Mouse (Mus musculus): Measurements from ENCODE around the gene Trmt112. TPM values are rescaled to one million over a fixed set of nuclear protein-coding genes. Genes with fewer than 3 reads are reported as not detected.

Gene Trmt112
- polyA plus RNA-seq, 1 experiment from 2014 or later = 165 TPM

DNA sequence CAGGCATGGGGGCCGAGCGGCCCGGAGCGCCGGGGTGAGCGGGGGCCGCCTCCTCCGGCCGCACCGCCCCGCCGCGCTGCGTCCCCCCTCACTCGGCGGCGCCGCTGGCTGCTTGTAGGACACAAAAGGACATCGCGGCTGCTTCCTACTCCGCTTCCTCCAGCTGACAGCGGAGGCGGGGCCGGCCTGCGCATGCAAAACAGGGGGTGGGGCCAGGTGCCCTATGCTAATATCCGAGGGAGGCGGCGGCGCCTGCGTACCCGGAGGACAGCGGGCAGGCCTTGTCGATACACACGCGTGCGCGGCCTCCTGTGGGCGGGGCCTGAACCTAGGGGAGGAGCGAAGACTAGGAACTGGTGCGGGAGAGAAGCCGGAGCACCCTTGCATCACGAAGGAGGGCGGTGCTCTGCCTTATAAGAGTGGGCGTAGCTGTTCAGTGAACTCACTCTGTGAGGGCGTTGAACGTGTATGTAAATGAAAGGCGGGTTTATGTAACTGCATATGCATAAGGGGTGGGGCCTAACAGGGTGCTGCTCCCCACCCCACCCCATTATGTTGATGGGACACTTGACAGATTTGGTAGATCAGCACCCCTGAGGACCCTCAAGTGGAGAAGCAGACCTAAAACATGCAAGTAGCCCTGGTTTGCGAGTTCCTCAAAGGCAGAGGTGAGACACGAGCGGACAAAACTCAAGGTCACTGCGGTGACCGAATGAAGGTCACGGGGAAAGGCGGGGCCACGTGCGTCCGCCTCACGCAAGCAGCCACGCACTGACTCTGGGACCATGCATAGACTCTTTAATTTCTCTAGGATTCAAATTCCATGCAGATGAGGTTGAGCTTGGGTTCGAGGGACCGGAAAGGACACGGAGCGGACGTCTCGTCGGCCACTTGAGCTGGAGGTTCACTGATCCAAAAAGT lies 12.4 kb downstream of the Trmt112 start, which contains the start of gene Esrra:
Esrra (minus strand) TSS at position 167 of the 921 bp plus-strand sequence.
- under 1% methylated on average over 58 of the region's 66 CpGs for WGBS
- Histone ChIP-seq H3K27me3 (peaks cover 45% of the 10 kb centered on the region), H3K4me2 (replicated peaks) (peak within 1 kb of the TSS; percentile 92), H3K9me3 (no peaks in the 10 kb centered on the region), H3K9ac (peak within 1 kb of the TSS; percentile 74), H3K4me1 (peaks cover 39% of the 10 kb centered on the region), H3K36me3 (no peaks in the 10 kb centered on the region), H3K27ac (peak within 1 kb of the TSS; percentile 22; the same call in 1 of the 2 replicates), H3K4me3 (peak within 1 kb of the TSS; percentile 78)
- peak; percentile 94 for ATAC-seq (ENCODE audit: low FRiP score, low read depth)

DNA sequence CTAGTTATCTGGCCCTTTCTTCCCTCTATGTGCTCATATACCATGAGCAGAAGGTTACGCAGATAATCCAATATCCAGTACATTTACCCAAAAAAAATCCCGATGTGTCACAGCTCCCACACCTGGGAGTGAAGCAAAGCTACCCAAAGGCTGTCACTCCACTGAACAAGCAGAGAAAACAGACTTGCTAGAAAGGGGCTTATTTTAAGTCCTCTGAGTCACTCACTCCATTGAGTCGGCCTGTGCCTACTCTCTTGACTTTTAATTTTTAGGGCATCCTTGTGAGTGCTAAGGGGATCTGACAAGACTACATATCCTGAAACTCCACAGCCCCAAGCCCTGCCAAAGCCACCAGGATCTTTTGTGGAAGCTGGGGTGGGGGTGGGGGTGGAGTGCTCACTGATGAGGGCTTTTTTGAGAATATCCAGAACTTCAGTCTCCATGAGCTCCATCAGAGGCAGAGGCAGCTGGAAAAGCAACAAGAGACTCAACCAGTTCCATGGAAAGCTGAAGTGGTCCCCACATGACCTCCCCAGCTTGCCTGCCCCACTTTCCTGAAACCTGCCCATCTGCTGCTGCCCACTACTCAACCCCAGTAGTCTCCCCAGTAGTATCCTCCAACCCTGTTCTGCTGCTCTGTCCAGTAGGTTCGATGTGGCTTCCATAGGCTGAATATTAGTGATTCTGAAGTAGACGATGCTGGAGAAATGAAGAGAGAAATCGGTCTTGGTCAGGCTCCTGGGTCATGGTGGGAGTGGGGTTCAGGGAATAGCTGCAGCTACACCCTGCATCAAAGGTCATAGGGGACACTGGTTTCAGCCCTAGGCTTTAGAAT lies 13.6 kb downstream of the Trmt112 start:
- H3K4me2 ChIP-seq (replicated peaks) = peak overlapping the region; percentile 92
- ATAC-seq (ENCODE audit: low FRiP score, low read depth) = no peak
- H3K4me3 ChIP-seq = peak overlapping the region; percentile 78; the same call in 1 of the 2 replicates
- no peak overlapping the region for H3K27ac ChIP-seq
- 61% methylated on average over 6 of the region's 6 CpGs for WGBS
- no peaks in the 10 kb centered on the region for H3K36me3 ChIP-seq
- H3K9me3 ChIP-seq = no peaks in the 10 kb centered on the region
- peaks cover 57% of the 10 kb centered on the region for H3K27me3 ChIP-seq
- no peak overlapping the region for H3K9ac ChIP-seq
- H3K4me1 ChIP-seq = peaks cover 43% of the 10 kb centered on the region

DNA sequence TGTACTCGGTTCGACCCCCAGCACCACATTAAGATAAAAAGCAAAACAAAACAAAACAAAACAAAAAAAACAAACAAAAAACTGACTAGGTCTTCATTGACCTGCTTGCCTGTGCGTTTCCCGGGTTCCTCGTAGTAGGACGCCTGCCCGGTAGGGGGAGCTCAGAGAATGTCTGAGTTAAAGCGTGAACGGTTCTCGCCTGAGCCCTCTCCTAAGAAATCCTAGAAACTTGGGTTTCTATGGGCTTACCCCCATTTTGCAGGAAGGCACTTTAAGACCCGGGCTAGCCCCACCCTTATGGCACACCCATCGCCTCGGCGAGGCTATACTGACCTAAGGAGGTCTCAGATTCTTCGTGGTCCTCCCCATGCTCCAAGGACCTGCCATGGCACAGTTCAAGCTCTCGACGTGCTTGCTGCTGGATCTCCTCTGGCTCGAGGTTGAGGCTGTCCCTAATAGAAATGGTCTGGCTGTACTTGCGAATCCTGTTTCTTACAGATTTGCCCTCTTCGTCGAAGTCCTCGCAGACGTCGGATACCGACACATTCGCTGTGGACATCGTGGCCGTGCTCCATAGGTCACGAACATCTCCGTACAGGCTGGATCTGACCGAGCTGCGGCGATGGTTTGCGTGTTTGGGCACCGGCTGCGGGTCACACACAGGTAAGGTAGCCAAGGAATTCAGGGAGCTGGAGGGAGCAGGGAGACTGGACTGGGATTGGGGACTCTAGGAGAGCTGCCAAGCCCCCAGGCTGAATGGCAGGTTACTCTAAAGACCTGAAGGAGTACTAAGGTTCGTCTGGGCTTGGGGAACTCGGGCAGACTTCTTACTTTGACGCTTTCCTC lies 15.2 kb downstream of the Trmt112 start:
- Histone ChIP-seq H3K27ac (no peak overlapping the region), H3K4me1 (peaks cover 43% of the 10 kb centered on the region), H3K4me2 (replicated peaks) (peak overlapping the region; percentile 48), H3K27me3 (peaks cover 72% of the 10 kb centered on the region), H3K9ac (peak overlapping the region; percentile 36), H3K9me3 (no peaks in the 10 kb centered on the region), H3K4me3 (peak overlapping the region; percentile 30), H3K36me3 (no peaks in the 10 kb centered on the region)
- WGBS = 4% methylated on average over 39 of the region's 39 CpGs
- ATAC-seq (ENCODE audit: low FRiP score, low read depth) = no peak

DNA sequence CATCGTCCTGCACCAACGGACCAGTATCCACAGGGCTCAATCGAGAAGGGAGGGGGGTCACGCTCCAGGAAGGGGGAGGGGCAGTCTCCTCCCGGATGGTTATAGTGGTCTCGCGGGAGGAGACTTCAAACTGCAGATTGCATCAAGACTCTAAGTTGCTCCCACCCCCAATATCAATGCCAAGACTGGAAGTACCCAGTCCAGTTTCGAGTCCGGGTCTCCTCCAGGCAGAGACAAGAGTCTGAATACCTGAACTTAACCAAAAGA lies 15.7 kb downstream of the Trmt112 start, which contains the start of gene Catsperz:
Catsperz (minus strand) TSS at position 74 of the 267 bp plus-strand sequence.
- Histone ChIP-seq H3K9ac (peak within 1 kb of the TSS; percentile 36), H3K4me3 (peak within 1 kb of the TSS; percentile 30), H3K36me3 (no peaks in the 10 kb centered on the region), H3K27ac (no peak within 1 kb of the TSS), H3K4me1 (peaks cover 40% of the 10 kb centered on the region), H3K4me2 (replicated peaks) (peak within 1 kb of the TSS; percentile 48), H3K9me3 (no peaks in the 10 kb centered on the region), H3K27me3 (peaks cover 77% of the 10 kb centered on the region)
- ATAC-seq (ENCODE audit: low FRiP score, low read depth) = no peak
- 2% methylated on average over 9 of the region's 9 CpGs for WGBS

DNA sequence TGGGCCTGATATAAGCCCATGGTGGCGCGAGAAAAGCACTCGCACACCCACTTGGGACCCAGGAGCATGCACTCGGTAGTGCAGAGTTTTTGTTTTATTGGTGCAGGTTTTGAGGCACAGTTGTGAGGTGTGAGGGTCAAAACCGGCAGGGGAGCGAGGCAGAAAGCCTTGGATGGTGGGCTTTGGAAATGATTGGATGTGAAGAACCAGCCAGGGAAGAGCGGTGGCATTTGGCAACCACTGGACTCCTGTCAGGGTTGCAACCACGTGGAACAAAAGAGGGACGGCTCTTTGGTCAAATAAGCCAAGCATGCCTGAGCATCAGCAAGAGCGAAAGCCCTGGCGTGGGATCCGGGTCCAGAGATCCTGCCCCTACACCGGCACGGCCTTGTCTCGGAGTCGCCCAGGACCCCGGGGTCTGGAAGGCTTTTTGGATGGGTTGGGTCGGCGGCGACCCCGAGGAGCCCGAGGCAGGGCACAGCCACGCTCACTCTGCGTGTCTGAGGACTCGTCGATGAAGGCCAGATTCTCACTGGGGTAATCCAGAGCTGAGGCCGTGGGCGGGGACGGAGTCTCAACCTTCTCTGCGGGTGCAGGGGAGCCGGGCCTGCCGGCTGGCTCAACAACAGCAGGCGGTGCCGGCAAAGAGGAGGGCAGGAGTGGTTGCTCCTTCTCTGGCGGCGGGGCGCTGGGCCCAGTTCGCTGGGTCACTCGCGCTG lies 16.3 kb downstream of the Trmt112 start:
- ATAC-seq (ENCODE audit: low FRiP score, low read depth) = no peak
- no peaks in the 10 kb centered on the region for H3K36me3 ChIP-seq
- WGBS = 8% methylated on average over 40 of the region's 40 CpGs
- peaks cover 35% of the 10 kb centered on the region for H3K4me1 ChIP-seq
- no peak overlapping the region; the same call in 1 of the 2 replicates for H3K9ac ChIP-seq
- H3K9me3 ChIP-seq = no peaks in the 10 kb centered on the region
- H3K4me2 ChIP-seq (replicated peaks) = peak overlapping the region; percentile 48
- no peak overlapping the region for H3K27ac ChIP-seq
- H3K4me3 ChIP-seq = peak overlapping the region; percentile 30
- H3K27me3 ChIP-seq = peaks cover 82% of the 10 kb centered on the region

DNA sequence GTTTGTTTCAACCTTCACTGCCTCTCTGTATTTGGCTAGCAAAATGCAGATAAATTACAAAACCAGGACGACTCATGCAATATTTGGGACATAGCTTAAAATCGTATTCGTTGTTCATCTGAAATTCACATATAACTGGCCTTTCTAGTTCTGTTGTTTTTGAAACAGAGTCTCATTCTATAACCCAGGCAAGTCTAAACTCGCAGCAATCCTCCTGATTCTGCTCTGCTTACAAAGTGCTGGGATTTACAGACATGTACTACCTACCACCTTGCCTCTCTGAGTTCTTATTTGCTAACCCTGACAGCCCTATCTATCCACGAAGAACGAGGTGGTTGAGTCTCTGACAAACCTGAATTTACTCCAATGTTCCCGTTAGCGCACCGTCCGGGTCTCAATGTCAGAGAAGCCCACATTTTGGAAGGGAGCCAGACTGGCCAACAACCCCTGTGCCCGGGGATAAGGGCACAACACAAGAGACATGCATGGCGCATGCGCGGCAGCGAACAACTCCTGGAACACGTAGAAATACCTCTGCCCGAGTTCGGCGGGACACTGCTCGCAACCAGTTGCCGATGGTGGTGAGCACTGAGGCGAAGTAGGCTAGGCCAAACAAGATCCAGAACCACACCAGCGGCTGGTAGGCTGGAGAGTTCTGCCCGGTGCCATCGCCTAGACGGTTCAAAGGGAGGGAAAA lies 17.2 kb downstream of the Trmt112 start:
- 12% methylated on average over 26 of the region's 26 CpGs for WGBS
- H3K4me1 ChIP-seq = peaks cover 31% of the 10 kb centered on the region

DNA sequence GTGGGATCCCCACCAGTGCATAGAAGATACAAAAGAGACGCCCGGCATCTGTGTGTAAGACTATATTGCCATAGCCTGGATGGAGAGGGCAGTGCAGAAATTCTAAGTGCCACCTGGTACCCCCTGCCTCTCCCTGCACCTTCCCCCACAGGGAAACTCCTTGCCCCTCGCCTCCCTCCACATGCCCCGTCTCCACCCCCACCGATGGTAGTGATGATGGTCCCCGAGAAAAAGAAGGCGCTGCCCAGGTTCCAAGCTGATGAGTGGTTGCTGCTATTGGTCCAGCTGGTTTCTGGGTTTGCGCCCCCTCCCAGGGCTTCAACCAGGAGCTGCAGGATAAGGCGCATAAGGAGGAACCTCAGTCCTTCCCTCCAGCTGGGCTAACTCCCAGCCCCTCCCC lies 18.6 kb downstream of the Trmt112 start:
- Histone ChIP-seq H3K4me2 (replicated peaks) (peak overlapping the region; percentile 54), H3K4me3 (0 out of 2 replicates have a peak overlapping the region, but pooled peaks have one; percentile 31), H3K9ac (no peak overlapping the region), H3K27me3 (peaks cover 98% of the 10 kb centered on the region), H3K9me3 (no peaks in the 10 kb centered on the region), H3K36me3 (no peaks in the 10 kb centered on the region), H3K27ac (no peak overlapping the region), H3K4me1 (peaks cover 24% of the 10 kb centered on the region)
- ATAC-seq (ENCODE audit: low FRiP score, low read depth) = no peak
- WGBS = 9% methylated on average over 8 of the region's 9 CpGs

More for the DNA sequence above, 17.2 kb downstream of the Trmt112 start:
- H3K9me3 ChIP-seq = no peaks in the 10 kb centered on the region
- H3K4me2 ChIP-seq (replicated peaks) = peak overlapping the region; percentile 54
- H3K27ac ChIP-seq = no peak overlapping the region
- no peak for ATAC-seq (ENCODE audit: low FRiP score, low read depth)
- H3K36me3 ChIP-seq = no peaks in the 10 kb centered on the region
- peaks cover 92% of the 10 kb centered on the region for H3K27me3 ChIP-seq
- H3K9ac ChIP-seq = peak overlapping the region; percentile 45; the same call in 1 of the 2 replicates
- H3K4me3 ChIP-seq = peak overlapping the region; percentile 31

DNA sequence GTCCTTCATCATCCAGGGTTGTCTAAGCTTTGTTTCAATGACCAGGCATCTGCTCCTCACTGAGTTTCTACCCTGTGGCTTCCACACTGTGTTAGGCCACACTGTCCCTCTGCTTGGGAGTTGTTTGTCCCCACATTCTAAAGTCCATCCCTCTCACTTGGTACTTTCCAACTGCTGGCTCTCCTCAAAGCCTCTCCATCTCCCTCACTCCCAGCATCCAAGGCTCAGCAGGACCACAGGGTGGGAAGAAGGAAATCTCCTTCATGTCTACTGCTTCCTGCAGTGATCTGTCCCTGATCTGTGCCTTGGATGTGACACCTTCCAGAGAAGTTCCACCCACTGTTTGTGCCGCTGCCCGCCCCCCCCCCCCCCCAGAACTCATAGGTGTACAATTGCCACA lies 21.5 kb downstream of the Trmt112 start:
- Histone ChIP-seq H3K4me3 (no peak overlapping the region), H3K4me1 (peaks cover 21% of the 10 kb centered on the region), H3K4me2 (replicated peaks) (no peak overlapping the region), H3K27me3 (peaks cover 98% of the 10 kb centered on the region), H3K9me3 (no peaks in the 10 kb centered on the region), H3K36me3 (no peaks in the 10 kb centered on the region), H3K27ac (no peak overlapping the region), H3K9ac (no peak overlapping the region)
- ATAC-seq (ENCODE audit: low FRiP score, low read depth) = no peak
- WGBS = no CpG with 5 or more reads among the region's 2 CpGs

DNA sequence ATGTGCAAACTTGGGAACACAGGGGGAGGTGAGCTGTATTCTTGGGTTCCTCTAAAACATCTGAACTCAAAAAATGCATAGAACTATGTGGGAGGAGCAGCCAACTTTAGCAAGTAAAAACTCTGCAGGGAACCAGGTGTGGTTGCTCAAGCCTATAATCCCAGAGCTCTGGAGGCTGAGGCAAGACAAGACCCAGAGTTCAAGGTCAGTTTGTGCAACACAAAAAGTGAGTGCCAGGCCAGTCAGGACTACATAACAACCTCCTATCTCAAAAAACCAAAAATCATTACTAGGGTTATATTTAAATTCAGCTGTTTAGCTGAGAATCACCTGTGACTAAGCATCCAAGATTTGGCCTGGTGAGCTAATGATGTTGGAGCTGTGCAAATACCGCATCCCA lies 22.5 kb downstream of the Trmt112 start:
- H3K27ac ChIP-seq = no peak overlapping the region
- WGBS = 58% methylated on average over 1 of the region's 1 CpGs
- H3K27me3 ChIP-seq = peaks cover 96% of the 10 kb centered on the region
- no peak overlapping the region for H3K4me2 ChIP-seq (replicated peaks)
- H3K9me3 ChIP-seq = no peaks in the 10 kb centered on the region
- H3K36me3 ChIP-seq = no peaks in the 10 kb centered on the region
- ATAC-seq (ENCODE audit: low FRiP score, low read depth) = no peak
- no peak overlapping the region for H3K4me3 ChIP-seq
- peaks cover 14% of the 10 kb centered on the region for H3K4me1 ChIP-seq
- H3K9ac ChIP-seq = no peak overlapping the region

DNA sequence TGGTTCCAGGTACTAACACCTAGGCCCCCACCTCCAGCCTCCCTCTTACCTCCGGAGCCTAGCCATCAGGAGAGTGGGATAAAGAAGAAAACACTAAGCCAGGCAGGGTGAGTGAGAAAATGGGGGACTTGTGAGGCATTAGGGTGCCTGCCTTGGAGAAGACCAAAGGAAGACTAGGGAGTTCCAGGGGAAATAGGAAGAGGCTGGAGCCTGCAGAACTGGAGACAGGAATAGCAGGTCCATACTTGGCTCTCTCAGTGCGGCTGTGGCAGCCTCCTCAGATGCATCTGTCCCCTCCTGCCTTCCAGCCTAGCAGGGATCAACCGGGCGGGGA lies 23.6 kb downstream of the Trmt112 start:
- Histone ChIP-seq H3K4me1 (peaks cover 11% of the 10 kb centered on the region), H3K27ac (no peak overlapping the region), H3K9ac (no peak overlapping the region), H3K36me3 (no peaks in the 10 kb centered on the region), H3K9me3 (no peaks in the 10 kb centered on the region), H3K4me3 (peak overlapping the region; percentile 44; the same call in 1 of the 2 replicates), H3K27me3 (peaks cover 90% of the 10 kb centered on the region), H3K4me2 (replicated peaks) (peak overlapping the region; percentile 73)
- no peak for ATAC-seq (ENCODE audit: low FRiP score, low read depth)
- WGBS = 14% methylated on average over 4 of the region's 4 CpGs
